Mouse (Mus musculus) stomach, embryonic 15.5 days (tissue): ENCODE measurements around the gene Lrrc4. TPM values are rescaled to one million over a fixed set of nuclear protein-coding genes. Genes with fewer than 3 reads are reported as not detected.

Experiments
- ATAC-seq: fragments of 200-750 bp; cut with Nextera tagmentation; 2 replicates; pipeline ENCODE4 v1.8.0; 2017; ENCODE audit warnings: low read depth, moderate number of reproducible peaks, moderate TSS enrichment; ENCODE audit not compliant: insufficient read depth, low FRiP score
- H3K27ac ChIP-seq: fragments of 300-500 bp; sonication (generic); 2 replicates; pipeline ENCODE4 v1.5.1; 2015; ENCODE audit warnings: mild to moderate bottlenecking, inconsistent platforms
- H3K27me3 ChIP-seq: fragments of 300-500 bp; sonication (generic); replicated peaks from 2 replicates; pipeline ENCODE4 v1.6.1; 2015; ENCODE audit warnings: inconsistent platforms
- H3K36me3 ChIP-seq: fragments of 300-500 bp; sonication (generic); 2 replicates; pipeline ENCODE4 v1.6.1; 2015; ENCODE audit warnings: inconsistent platforms
- H3K4me1 ChIP-seq: fragments of 300-500 bp; sonication (generic); 2 replicates; pipeline ENCODE4 v1.6.1; 2015; ENCODE audit warnings: inconsistent platforms
- H3K4me2 ChIP-seq: fragments of 300-500 bp; sonication (generic); 2 replicates; pipeline ENCODE4 v1.6.1; 2015; ENCODE audit warnings: mild to moderate bottlenecking, inconsistent platforms
- H3K4me3 ChIP-seq: fragments of 300-500 bp; sonication (generic); replicated peaks from 2 replicates; pipeline ENCODE4 v1.5.1; 2015; ENCODE audit warnings: inconsistent platforms
- H3K9ac ChIP-seq: fragments of 300-500 bp; sonication (generic); 2 replicates; pipeline ENCODE4 v1.6.1; 2015; ENCODE audit warnings: inconsistent platforms
- H3K9me3 ChIP-seq: fragments of 300-500 bp; sonication (generic); 2 replicates; pipeline ENCODE4 v1.6.1; 2016; ENCODE audit warnings: inconsistent platforms
- WGBS: fragments of 180-500 bp; shearing (Covaris S2); methylation state at CpG from one replicate; pipeline ENCODE4 v1.1.7; 2015; 5-methylcytosine and 5-hydroxymethylcytosine counted together
- polyA plus RNA-seq: library from polyadenylated mRNA; unstranded; fragments of >200 nt; fragmentation: Nextera tagmentation; extraction: Ambion mirVana; gene quantifications from 2 replicates; pipeline ENCODE4 v1.2.1, GENCODE M21; 2015

The Lrrc4 gene
- polyA plus RNA-seq, 1 experiment from 2014 or later, result 0.41 TPM

- no peak for ATAC-seq
Measured at GRCm38 (mm10) chr6:28866206-28866605, 34.7 kb upstream of the Lrrc4 start.

GRCm38 (mm10) chr6:28865112-28865511, 33.6 kb upstream of the Lrrc4 start:
- no peak overlapping the region for H3K27ac ChIP-seq
- H3K4me1 ChIP-seq, result peaks cover 19% of the 10 kb centered on the region; the same call in 1 of the 2 replicates
- H3K36me3 ChIP-seq, result no peaks in the 10 kb centered on the region
- no peak overlapping the region for H3K9ac ChIP-seq
- no peak for ATAC-seq
- no peak overlapping the region for H3K4me2 ChIP-seq
- H3K27me3 ChIP-seq, result no peaks in the 10 kb centered on the region
- H3K9me3 ChIP-seq, result no peaks in the 10 kb centered on the region
- 77% methylated on average over 10 of the region's 10 CpGs for WGBS
- no peak overlapping the region for H3K4me3 ChIP-seq

More at GRCm38 (mm10) chr6:28866206-28866605, 34.7 kb upstream of the Lrrc4 start:
- Histone ChIP-seq H3K27me3 (no peaks in the 10 kb centered on the region), H3K9ac (no peak overlapping the region), H3K36me3 (no peaks in the 10 kb centered on the region), H3K4me3 (no peak overlapping the region), H3K27ac (peak overlapping the region; percentile 80), H3K4me2 (no peak overlapping the region), H3K4me1 (peaks cover 19% of the 10 kb centered on the region; the same call in 1 of the 2 replicates), H3K9me3 (no peaks in the 10 kb centered on the region)
- 90% methylated on average over 3 of the region's 3 CpGs for WGBS

GRCm38 (mm10) chr6:28864684-28865083, 33.1 kb upstream of the Lrrc4 start:
- H3K4me3 ChIP-seq, result no peak overlapping the region
- H3K36me3 ChIP-seq, result no peaks in the 10 kb centered on the region
- H3K9ac ChIP-seq, result no peak overlapping the region
- ATAC-seq, result no peak
- no peak overlapping the region for H3K4me2 ChIP-seq
- no peaks in the 10 kb centered on the region for H3K9me3 ChIP-seq
- 44% methylated on average over 5 of the region's 5 CpGs for WGBS
- H3K4me1 ChIP-seq, result peaks cover 19% of the 10 kb centered on the region; the same call in 1 of the 2 replicates
- no peak overlapping the region for H3K27ac ChIP-seq
- H3K27me3 ChIP-seq, result no peaks in the 10 kb centered on the region

- no peak for ATAC-seq
- no peak overlapping the region for H3K4me2 ChIP-seq
- H3K4me1 ChIP-seq, result peaks cover 10% of the 10 kb centered on the region; the same call in 1 of the 2 replicates
- no peak overlapping the region for H3K9ac ChIP-seq
- 59% methylated on average over 8 of the region's 8 CpGs for WGBS
- no peaks in the 10 kb centered on the region for H3K27me3 ChIP-seq
- H3K9me3 ChIP-seq, result no peaks in the 10 kb centered on the region
- H3K36me3 ChIP-seq, result no peaks in the 10 kb centered on the region
- no peak overlapping the region for H3K27ac ChIP-seq
- H3K4me3 ChIP-seq, result no peak overlapping the region
Measured at GRCm38 (mm10) chr6:28862304-28862703, 30.8 kb upstream of the Lrrc4 start.

GRCm38 (mm10) chr6:28860922-28861321, 29.4 kb upstream of the Lrrc4 start:
- H3K27me3 ChIP-seq, result no peaks in the 10 kb centered on the region
- no peak overlapping the region for H3K4me2 ChIP-seq
- no peaks in the 10 kb centered on the region for H3K36me3 ChIP-seq
- H3K9me3 ChIP-seq, result no peaks in the 10 kb centered on the region
- no peak for ATAC-seq
- 42% methylated on average over 2 of the region's 2 CpGs for WGBS
- H3K9ac ChIP-seq, result no peak overlapping the region
- H3K4me1 ChIP-seq, result peaks cover 10% of the 10 kb centered on the region; the same call in 1 of the 2 replicates
- no peak overlapping the region for H3K4me3 ChIP-seq
- H3K27ac ChIP-seq, result no peak overlapping the region

GRCm38 (mm10) chr6:28860450-28860849, 28.9 kb upstream of the Lrrc4 start:
- Histone ChIP-seq H3K4me1 (peaks cover 10% of the 10 kb centered on the region), H3K4me3 (no peak overlapping the region), H3K9ac (no peak overlapping the region), H3K27ac (no peak overlapping the region), H3K27me3 (no peaks in the 10 kb centered on the region), H3K4me2 (no peak overlapping the region), H3K36me3 (no peaks in the 10 kb centered on the region), H3K9me3 (no peaks in the 10 kb centered on the region)
- no peak for ATAC-seq
- 84% methylated on average over 2 of the region's 2 CpGs for WGBS

GRCm38 (mm10) chr6:28859094-28859493, 27.5 kb upstream of the Lrrc4 start:
- no peak for ATAC-seq
- Histone ChIP-seq H3K4me3 (no peak overlapping the region), H3K36me3 (no peaks in the 10 kb centered on the region), H3K9ac (no peak overlapping the region), H3K4me2 (no peak overlapping the region), H3K4me1 (peaks cover 3% of the 10 kb centered on the region), H3K27ac (no peak overlapping the region), H3K9me3 (no peaks in the 10 kb centered on the region), H3K27me3 (no peaks in the 10 kb centered on the region)
- 91% methylated on average over 2 of the region's 2 CpGs for WGBS

GRCm38 (mm10) chr6:28857198-28858180, 25.9 kb upstream of the Lrrc4 start:
- Histone ChIP-seq H3K4me1 (peaks cover 3% of the 10 kb centered on the region), H3K27me3 (no peaks in the 10 kb centered on the region), H3K9me3 (no peaks in the 10 kb centered on the region), H3K9ac (no peak overlapping the region), H3K4me2 (no peak overlapping the region), H3K4me3 (no peak overlapping the region), H3K27ac (no peak overlapping the region), H3K36me3 (no peaks in the 10 kb centered on the region)
- no peak for ATAC-seq
- 33% methylated on average over 2 of the region's 2 CpGs for WGBS

- H3K9ac ChIP-seq, result no peak overlapping the region
- no peak overlapping the region for H3K27ac ChIP-seq
- H3K27me3 ChIP-seq, result no peaks in the 10 kb centered on the region
- H3K4me1 ChIP-seq, result peaks cover 3% of the 10 kb centered on the region
- ATAC-seq, result no peak
- no peaks in the 10 kb centered on the region for H3K36me3 ChIP-seq
- H3K4me2 ChIP-seq, result no peak overlapping the region
- no peaks in the 10 kb centered on the region for H3K9me3 ChIP-seq
- H3K4me3 ChIP-seq, result no peak overlapping the region
- 64% methylated on average over 4 of the region's 4 CpGs for WGBS
Measured at GRCm38 (mm10) chr6:28856789-28857188, 25.2 kb upstream of the Lrrc4 start.

GRCm38 (mm10) chr6:28855442-28855841, 23.9 kb upstream of the Lrrc4 start:
- peaks cover 3% of the 10 kb centered on the region for H3K4me1 ChIP-seq
- H3K4me2 ChIP-seq, result no peak overlapping the region
- 28% methylated on average over 3 of the region's 3 CpGs for WGBS
- no peaks in the 10 kb centered on the region for H3K36me3 ChIP-seq
- H3K4me3 ChIP-seq, result no peak overlapping the region
- no peak overlapping the region for H3K27ac ChIP-seq
- no peaks in the 10 kb centered on the region for H3K27me3 ChIP-seq
- H3K9me3 ChIP-seq, result no peaks in the 10 kb centered on the region
- no peak overlapping the region for H3K9ac ChIP-seq
- no peak for ATAC-seq

GRCm38 (mm10) chr6:28854598-28854997, 23.1 kb upstream of the Lrrc4 start:
- Histone ChIP-seq H3K4me1 (peaks cover 3% of the 10 kb centered on the region), H3K4me3 (no peak overlapping the region), H3K27ac (no peak overlapping the region), H3K9ac (no peak overlapping the region), H3K27me3 (no peaks in the 10 kb centered on the region), H3K4me2 (no peak overlapping the region), H3K36me3 (no peaks in the 10 kb centered on the region), H3K9me3 (no peaks in the 10 kb centered on the region)
- no peak for ATAC-seq
- WGBS, result 44% methylated on average over 8 of the region's 8 CpGs

- H3K4me1 ChIP-seq, result peaks cover 3% of the 10 kb centered on the region
- ATAC-seq, result no peak
- no peaks in the 10 kb centered on the region for H3K9me3 ChIP-seq
- H3K4me3 ChIP-seq, result no peak overlapping the region
- no peak overlapping the region for H3K4me2 ChIP-seq
- H3K36me3 ChIP-seq, result no peaks in the 10 kb centered on the region
- H3K9ac ChIP-seq, result no peak overlapping the region
- H3K27me3 ChIP-seq, result no peaks in the 10 kb centered on the region
- WGBS, result 42% methylated on average over 2 of the region's 2 CpGs
- no peak overlapping the region for H3K27ac ChIP-seq
Measured at GRCm38 (mm10) chr6:28853654-28854053, 22.1 kb upstream of the Lrrc4 start.
